Mouse (Mus musculus) CH12.LX (cell line): ENCODE results near the gene Serpinf1. TPM values are rescaled to one million over a fixed set of nuclear protein-coding genes. Genes with fewer than 3 reads are reported as not detected.

Experiments used
- DNase-seq: peaks from one replicate; pipeline ENCODE4 v3.0.0-alpha.2; 2013; ENCODE audit errors: extremely low read depth
- H3K27ac ChIP-seq: 2 replicates; pipeline ENCODE4 v1.5.1; 2012; ENCODE audit warnings: low read depth, mild to moderate bottlenecking, control low read depth, moderate library complexity; ENCODE audit not compliant: insufficient read depth
- H3K27me3 ChIP-seq: replicated peaks from 2 replicates; pipeline ENCODE3; 2012; ENCODE audit warnings: inconsistent platforms
- H3K36me3 ChIP-seq, 2 experiments: replicated peaks in 1 of 2; 2 replicates each; pipeline versions ENCODE3 to v1.6.1; 2012; ENCODE audit warnings: inconsistent platforms in 1 of 2, low read length in 1 of 2, mild to moderate bottlenecking in 1 of 2, mixed read lengths in 1 of 2, moderate library complexity in 1 of 2; ENCODE audit not compliant: control insufficient read depth in 1 of 2, insufficient read depth in 1 of 2
- H3K4me1 ChIP-seq, 2 experiments: 2 replicates each; pipeline ENCODE4 v1.6.1; 2012; ENCODE audit warnings: inconsistent platforms in 1 of 2, moderate library complexity in 1 of 2; ENCODE audit not compliant: insufficient read depth in 2 of 2, control insufficient read depth in 1 of 2
- H3K4me2 ChIP-seq: 2 replicates; pipeline ENCODE4 v1.6.1; 2012; ENCODE audit warnings: low read depth, mild to moderate bottlenecking, control low read depth; ENCODE audit not compliant: poor library complexity, insufficient read depth, severe bottlenecking
- H3K4me3 ChIP-seq, 3 experiments: fragments of 150-350 bp in 1 of 3; sonication (generic) in 1 of 3; replicated peaks in 1 of 3; 2 replicates each; pipeline versions ENCODE3 to v1.5.1; 2011 to 2012; ENCODE audit warnings: low read depth in 2 of 3, low read length in 2 of 3, mild to moderate bottlenecking in 2 of 3, moderate library complexity in 2 of 3, control low read depth in 1 of 3, improper control_type of control experiment in 1 of 3, inconsistent platforms in 1 of 3, mixed read lengths in 1 of 3; ENCODE audit not compliant: poor library complexity in 1 of 3
- H3K79me2 ChIP-seq: replicated peaks from 2 replicates; pipeline ENCODE4 v1.6.1; 2012; ENCODE audit warnings: mild to moderate bottlenecking, moderate library complexity; ENCODE audit not compliant: control insufficient read depth, poor library complexity, insufficient read depth, severe bottlenecking; ENCODE audit errors: extremely low read depth
- H3K9ac ChIP-seq: 2 replicates; pipeline ENCODE4 v1.6.1; 2012; ENCODE audit warnings: low read depth, mild to moderate bottlenecking, control low read depth, moderate library complexity; ENCODE audit not compliant: insufficient read depth
- H3K9me3 ChIP-seq: replicated peaks from 2 replicates; pipeline ENCODE3; 2012; ENCODE audit warnings: low read length, inconsistent platforms, mixed read lengths
- BHLHE40 ChIP-seq: IDR thresholded peaks from 2 replicates; pipeline ENCODE4 v1.6.1; 2011; ENCODE audit warnings: mild to moderate bottlenecking, low read depth, low read length, improper control_type of control experiment
- CHD1 ChIP-seq: IDR thresholded peaks from 2 replicates; pipeline ENCODE4 v1.6.1; 2012; ENCODE audit warnings: low read depth, low read length, improper control_type of control experiment, inconsistent platforms
- E2F4 ChIP-seq: IDR thresholded peaks from 2 replicates; pipeline ENCODE4 v1.6.1; 2011; ENCODE audit warnings: low read depth, low read length, improper control_type of control experiment; ENCODE audit not compliant: insufficient replicate concordance
- ELF1 ChIP-seq: IDR thresholded peaks from 2 replicates; pipeline ENCODE4 v1.6.1; 2014; ENCODE audit warnings: low read depth, mild to moderate bottlenecking, inconsistent platforms, low read length, improper control_type of control experiment
- EP300 ChIP-seq: IDR thresholded peaks from 2 replicates; pipeline ENCODE4 v1.6.1; 2011; ENCODE audit warnings: low read length, improper control_type of control experiment
- ETS1 ChIP-seq: conservative IDR thresholded peaks from 2 replicates; pipeline ENCODE4 v1.6.1; 2012; ENCODE audit warnings: low read depth, mild to moderate bottlenecking, inconsistent platforms, low read length, improper control_type of control experiment, moderate library complexity
- GABPA ChIP-seq: IDR thresholded peaks from 2 replicates; pipeline ENCODE4 v1.6.1; 2012; ENCODE audit warnings: low read depth, low read length, improper control_type of control experiment, inconsistent platforms; ENCODE audit not compliant: insufficient replicate concordance
- HCFC1 ChIP-seq: IDR thresholded peaks from 2 replicates; pipeline ENCODE4 v1.6.1; 2012; ENCODE audit warnings: low read depth, mild to moderate bottlenecking, inconsistent platforms, low read length, improper control_type of control experiment
- JUN ChIP-seq: IDR thresholded peaks from 2 replicates; pipeline ENCODE4 v1.6.1; 2011; ENCODE audit warnings: low read depth, mild to moderate bottlenecking, low read length, improper control_type of control experiment, moderate library complexity; ENCODE audit not compliant: insufficient read depth
- KAT2A ChIP-seq: IDR thresholded peaks from 2 replicates; pipeline ENCODE4 v1.6.1; 2012; ENCODE audit warnings: low read length, improper control_type of control experiment, inconsistent platforms; ENCODE audit not compliant: insufficient replicate concordance
- MAFK ChIP-seq: IDR thresholded peaks from 2 replicates; pipeline ENCODE4 v1.6.1; 2011; ENCODE audit warnings: low read length, improper control_type of control experiment; ENCODE audit not compliant: insufficient replicate concordance
- MAX ChIP-seq: IDR thresholded peaks from 2 replicates; pipeline ENCODE4 v1.6.1; 2011; ENCODE audit warnings: low read length, improper control_type of control experiment
- MAZ ChIP-seq: IDR thresholded peaks from 2 replicates; pipeline ENCODE4 v1.6.1; 2012; ENCODE audit warnings: low read depth, mild to moderate bottlenecking, inconsistent platforms, low read length, improper control_type of control experiment, moderate library complexity
- MEF2A ChIP-seq: IDR thresholded peaks from 2 replicates; pipeline ENCODE4 v1.6.1; 2014; ENCODE audit warnings: low read depth, mild to moderate bottlenecking, inconsistent platforms, low read length, improper control_type of control experiment, borderline replicate concordance
- MYC ChIP-seq: IDR thresholded peaks from 2 replicates; pipeline ENCODE4 v1.6.1; 2011; ENCODE audit warnings: low read depth, mild to moderate bottlenecking, improper control_type of control experiment, low read length
- NELFE ChIP-seq: IDR thresholded peaks from 2 replicates; pipeline ENCODE4 v1.6.1; 2011; ENCODE audit warnings: low read depth, low read length, improper control_type of control experiment
- NRF1 ChIP-seq: IDR thresholded peaks from 2 replicates; pipeline ENCODE4 v1.6.1; 2014; ENCODE audit warnings: low read depth, mild to moderate bottlenecking, inconsistent platforms, low read length, improper control_type of control experiment, moderate library complexity
- PAX5 ChIP-seq: IDR thresholded peaks from 2 replicates; pipeline ENCODE4 v1.6.1; 2012; ENCODE audit warnings: low read length, inconsistent platforms, mixed read lengths
- POLR2A ChIP-seq: IDR thresholded peaks from 2 replicates; pipeline ENCODE4 v1.6.1; 2011; ENCODE audit warnings: low read depth, mild to moderate bottlenecking, improper control_type of control experiment, low read length
- POLR2AphosphoS2 ChIP-seq: IDR thresholded peaks from 2 replicates; pipeline ENCODE4 v1.6.1; 2011; ENCODE audit warnings: low read depth, low read length, improper control_type of control experiment
- RAD21 ChIP-seq: IDR thresholded peaks from 2 replicates; pipeline ENCODE4 v1.6.1; 2011; ENCODE audit warnings: low read depth, mild to moderate bottlenecking, low read length, improper control_type of control experiment, moderate library complexity
- RCOR1 ChIP-seq: conservative IDR thresholded peaks from 2 replicates; pipeline ENCODE4 v1.6.1; 2012; ENCODE audit warnings: low read depth, mild to moderate bottlenecking, inconsistent platforms, low read length, improper control_type of control experiment
- SIN3A ChIP-seq: IDR thresholded peaks from 2 replicates; pipeline ENCODE4 v1.6.1; 2012; ENCODE audit warnings: low read length, improper control_type of control experiment, inconsistent platforms
- SMC3 ChIP-seq: IDR thresholded peaks from 2 replicates; pipeline ENCODE4 v1.6.1; 2011; ENCODE audit warnings: low read depth, low read length, improper control_type of control experiment
- TBP ChIP-seq: conservative IDR thresholded peaks from 2 replicates; pipeline ENCODE4 v1.6.1; 2011; ENCODE audit warnings: low read depth, low read length, improper control_type of control experiment
- TCF12 ChIP-seq: IDR thresholded peaks from 2 replicates; pipeline ENCODE4 v1.6.1; 2014; ENCODE audit warnings: low read depth, mild to moderate bottlenecking, inconsistent platforms, low read length, improper control_type of control experiment
- UBTF ChIP-seq: IDR thresholded peaks from 2 replicates; pipeline ENCODE4 v1.6.1; 2012; ENCODE audit warnings: low read depth, mild to moderate bottlenecking, inconsistent platforms, low read length, improper control_type of control experiment, moderate library complexity
- USF1 ChIP-seq: IDR thresholded peaks from 2 replicates; pipeline ENCODE4 v1.6.1; 2014; ENCODE audit warnings: low read depth, mild to moderate bottlenecking, inconsistent platforms, low read length, improper control_type of control experiment
- USF2 ChIP-seq: conservative IDR thresholded peaks from 2 replicates; pipeline ENCODE4 v1.6.1; 2011; ENCODE audit warnings: low read depth, low read length, improper control_type of control experiment
- ZKSCAN1 ChIP-seq: IDR thresholded peaks from 2 replicates; pipeline ENCODE4 v1.6.1; 2012; ENCODE audit warnings: low read depth, inconsistent platforms, low read length, improper control_type of control experiment, borderline replicate concordance
- ZMIZ1 ChIP-seq: IDR thresholded peaks from 2 replicates; pipeline ENCODE4 v1.6.1; 2012; ENCODE audit warnings: low read depth, mild to moderate bottlenecking, inconsistent platforms, low read length, improper control_type of control experiment
- ZNF384 ChIP-seq: IDR thresholded peaks from 2 replicates; pipeline ENCODE4 v1.6.1; 2012; ENCODE audit warnings: low read depth, low read length, improper control_type of control experiment, inconsistent platforms
- dilution Hi-C: fragments of 300-500 bp; cut with MboI; formaldehyde crosslinking; loops from 2 replicates; pipeline ENCODE4 v1.14.3; 2020; ENCODE audit warnings: low sequenced_read_pairs; ENCODE audit not compliant: extremely low pct_unique_long_range_greater_than_20kb, extremely low pct_ligation_motif_present
- in situ Hi-C: fragments of 300-500 bp; cut with MboI; formaldehyde crosslinking; loops from 3 replicates; pipeline ENCODE4 v1.14.3; 2019; ENCODE audit warnings: low sequenced_read_pairs, low pct_ligation_motif_present, low pct_unique_long_range_greater_than_20kb, mixed read lengths
- polyA plus RNA-seq: library from polyadenylated mRNA; unstranded; fragments of >175 nt; gene quantifications from 2 replicates; pipeline ENCODE4 v1.2.1, GENCODE M21; 2012; ENCODE audit warnings: low read depth; ENCODE audit not compliant: insufficient read length
- total RNA-seq, 2 experiments: library from RNA; depleted of rRNA; stranded (reverse); fragments of 300-350 nt in 1 of 2; fragments of >200 nt in 1 of 2; gene quantifications; 2 replicates each; pipeline ENCODE4 v1.2.3; 2012 to 2014

The Serpinf1 gene
- total and polyA plus RNA-seq, 3 experiments = 26.0 to 131 (median 56.5) TPM

DNA sequence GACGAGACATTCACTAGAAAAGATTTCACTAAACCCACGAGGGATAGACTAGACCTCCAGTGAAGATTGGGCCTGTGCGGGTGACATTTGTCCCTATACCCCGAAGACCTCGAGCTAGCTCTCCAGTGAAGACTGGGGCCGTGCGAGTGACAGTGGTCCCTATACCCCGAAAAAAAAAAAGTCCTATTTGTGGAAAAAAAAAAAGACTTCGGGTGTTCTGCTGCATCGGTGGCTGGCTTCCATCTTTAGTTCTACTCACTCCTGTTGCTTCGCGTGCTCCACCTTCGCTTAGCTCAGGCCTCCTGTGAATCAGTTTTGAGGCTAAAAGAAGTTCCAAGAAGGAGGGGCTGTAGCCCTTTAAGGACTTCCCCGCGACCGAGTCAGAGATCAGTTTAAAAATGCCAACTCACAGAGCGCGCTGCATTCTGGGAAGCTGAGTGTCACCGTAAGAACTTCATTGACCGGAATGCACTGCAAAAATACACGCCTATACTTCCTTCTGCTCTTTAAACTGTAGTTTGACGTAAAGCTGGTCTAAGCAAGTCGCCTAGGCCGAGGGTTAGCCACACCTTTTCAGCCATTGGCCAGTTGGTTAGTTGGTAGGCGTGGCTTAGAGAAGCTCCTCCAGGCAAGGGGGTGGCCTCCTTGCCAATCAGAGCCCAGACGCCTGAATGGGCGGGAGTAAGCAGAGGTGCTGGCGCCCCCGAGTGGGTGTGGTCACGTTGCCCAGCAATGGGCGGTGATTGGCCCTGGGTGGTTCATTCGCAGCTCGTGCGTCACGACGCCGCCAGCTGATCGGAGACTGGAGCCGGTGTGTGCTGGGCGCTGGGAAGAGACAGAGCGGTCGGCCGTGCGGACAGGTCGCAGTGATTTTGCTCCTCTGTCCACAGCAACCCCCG is 38.6 kb upstream of the Serpinf1 start, which contains the start of gene Tlcd2 (continued):
- TF ChIP-seq HCFC1 (peak; percentile 94), MAZ (peak; percentile 33; the same call in 1 of the 2 replicates)

DNA sequence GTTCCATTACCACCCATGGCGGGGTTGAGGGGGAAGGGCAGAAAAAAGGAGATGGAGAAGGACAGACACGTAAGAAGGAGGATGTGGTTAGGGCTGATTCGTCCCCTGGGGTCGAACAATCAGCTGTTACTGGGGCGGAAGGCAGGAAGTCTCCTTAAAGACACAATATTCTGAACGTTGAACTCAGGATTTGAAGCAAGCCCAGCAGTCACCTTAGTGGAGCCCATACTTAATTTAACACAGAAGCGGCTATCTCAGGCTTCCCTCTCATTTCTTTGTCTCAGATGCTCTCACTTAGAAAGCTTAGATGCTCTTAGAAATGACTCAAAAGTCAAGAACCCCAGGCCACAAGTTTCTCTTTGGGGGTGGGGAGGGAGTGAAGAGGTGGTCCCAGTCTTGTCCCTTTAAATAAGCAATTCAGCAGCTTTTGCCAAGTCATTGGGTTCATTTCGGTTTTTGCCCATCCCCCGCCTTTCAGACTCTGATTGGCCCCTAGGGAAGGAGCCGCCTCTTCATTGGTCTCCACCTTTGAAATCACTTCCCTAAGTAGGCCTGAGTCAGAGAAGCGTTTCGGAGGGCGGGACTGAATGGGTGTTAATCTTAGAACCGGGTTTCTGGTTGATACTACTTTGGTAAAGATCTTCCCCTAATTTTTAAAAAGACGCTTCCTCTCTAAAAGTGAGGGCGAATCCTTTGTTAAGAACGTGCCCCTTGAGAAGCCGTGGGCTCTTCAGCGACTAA is 37.8 kb upstream of the Serpinf1 start:
- Histone ChIP-seq H3K9ac (peak overlapping the region; percentile 100), H3K4me2 (peak overlapping the region; percentile 97), H3K27me3 (no peaks in the 10 kb centered on the region), H3K27ac (peak overlapping the region; percentile 98), H3K4me3 (peak overlapping the region; percentile 35 to 83 (median 63)), H3K4me1 (peaks cover 32 to 78% of the 10 kb centered on the region in 2 experiments), H3K79me2 (peaks cover 10% of the 10 kb centered on the region; the same call in 1 of the 2 replicates), H3K9me3 (peaks cover 3% of the 10 kb centered on the region), H3K36me3 (peaks cover 14 to 18% of the 10 kb centered on the region in 2 experiments)
- in situ Hi-C loops = no loop called here
- dilution Hi-C loops = no loop called here
- DNase-seq = peak; percentile 100
- TF ChIP-seq ZKSCAN1 = no peak
- peak; percentile 78; the same call in 1 of the 2 replicates for TF ChIP-seq KAT2A
- no peak for TF ChIP-seq USF2
- peak; percentile 100 for TF ChIP-seq ETS1
- peak; percentile 55; the same call in 1 of the 2 replicates for TF ChIP-seq NRF1
- TF ChIP-seq GABPA = peak; percentile 48
- no peak for TF ChIP-seq PAX5
- peak; percentile 54 for TF ChIP-seq MAX
- peak; percentile 57; the same call in 1 of the 2 replicates for TF ChIP-seq E2F4
- peak; percentile 95 for TF ChIP-seq POLR2AphosphoS2
- peak; percentile 84 for TF ChIP-seq RCOR1
- TF ChIP-seq UBTF = 0 out of 2 replicates have a peak, but pooled peaks have one; percentile 0
- peak; percentile 76 for TF ChIP-seq TBP
- peak; percentile 47; the same call in 1 of the 2 replicates for TF ChIP-seq JUN
- TF ChIP-seq POLR2A = peak; percentile 44
- no peak for TF ChIP-seq USF1
- no peak; the same call in 1 of the 2 replicates for TF ChIP-seq RAD21
- TF ChIP-seq CHD1 = 0 out of 2 replicates have a peak, but pooled peaks have one; percentile 76
- TF ChIP-seq EP300 = peak; percentile 89
- peak; percentile 38; the same call in 1 of the 2 replicates for TF ChIP-seq MYC
- peak; percentile 99 for TF ChIP-seq SIN3A
- peak; percentile 15; the same call in 1 of the 2 replicates for TF ChIP-seq SMC3
- peak; percentile 53 for TF ChIP-seq NELFE
- TF ChIP-seq ZNF384 = no peak; the same call in 1 of the 2 replicates
- peak; percentile 99 for TF ChIP-seq MAFK
- TF ChIP-seq BHLHE40 = peak; percentile 84
- peak; percentile 85 for TF ChIP-seq TCF12
- peak; percentile 79 for TF ChIP-seq ELF1
- peak; percentile 76; the same call in 1 of the 2 replicates for TF ChIP-seq ZMIZ1
- TF ChIP-seq MEF2A = peak; percentile 89
- peak; percentile 67 for TF ChIP-seq HCFC1
